Mouse (Mus musculus) cerebellum, adult 9-10 months (tissue): ENCODE measurements around the gene Anxa3.
A peak's percentile ranks its signal among the peaks of the same experiment; 100 is the strongest.

Experiments used
- DNase-seq: peaks from one replicate; pipeline ENCODE4 v3.0.0; 2022

Anxa3 gene

DNA sequence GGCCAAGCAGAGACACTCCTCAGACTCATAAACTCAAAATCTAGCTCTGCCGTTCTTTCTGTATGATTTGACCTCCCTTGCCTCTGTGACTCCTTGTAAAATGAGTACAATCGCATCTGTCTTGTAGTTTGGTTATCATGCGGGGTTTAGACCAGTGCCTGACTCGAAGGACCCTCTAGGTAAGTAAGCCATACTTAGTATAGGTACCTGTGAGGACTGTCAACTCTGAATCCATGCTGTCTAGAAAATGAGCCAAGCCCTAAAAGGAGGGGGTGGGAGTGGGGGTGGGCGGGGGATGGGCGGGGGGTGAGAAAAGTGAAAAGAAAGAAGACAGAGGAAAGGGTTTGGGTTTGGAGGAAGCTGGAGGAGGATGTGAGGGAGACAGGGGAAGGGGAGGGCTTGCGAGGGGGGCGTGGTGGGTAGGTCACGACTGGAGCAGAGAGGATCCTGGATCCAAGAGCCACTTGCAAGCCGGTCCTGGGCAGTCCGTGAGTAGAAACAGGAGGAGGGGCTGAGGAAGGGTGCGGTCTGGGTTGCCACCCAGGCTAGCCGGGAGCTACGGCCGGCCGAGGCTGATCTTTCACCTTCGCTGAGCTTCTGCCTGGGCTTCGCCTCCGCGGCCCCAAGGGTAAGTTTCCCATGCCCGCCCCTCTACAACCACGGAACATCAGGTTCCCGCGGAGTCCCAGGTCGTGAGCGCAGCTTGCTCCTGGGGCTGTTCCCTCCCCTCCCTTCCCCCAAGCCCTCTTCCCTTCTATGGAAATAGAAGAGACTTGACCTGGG, at the start of gene Anxa3:
Gene Anxa3, plus strand, starts transcription at position 404 of the 783 bp plus-strand sequence.
- no peak for DNase-seq

DNA sequence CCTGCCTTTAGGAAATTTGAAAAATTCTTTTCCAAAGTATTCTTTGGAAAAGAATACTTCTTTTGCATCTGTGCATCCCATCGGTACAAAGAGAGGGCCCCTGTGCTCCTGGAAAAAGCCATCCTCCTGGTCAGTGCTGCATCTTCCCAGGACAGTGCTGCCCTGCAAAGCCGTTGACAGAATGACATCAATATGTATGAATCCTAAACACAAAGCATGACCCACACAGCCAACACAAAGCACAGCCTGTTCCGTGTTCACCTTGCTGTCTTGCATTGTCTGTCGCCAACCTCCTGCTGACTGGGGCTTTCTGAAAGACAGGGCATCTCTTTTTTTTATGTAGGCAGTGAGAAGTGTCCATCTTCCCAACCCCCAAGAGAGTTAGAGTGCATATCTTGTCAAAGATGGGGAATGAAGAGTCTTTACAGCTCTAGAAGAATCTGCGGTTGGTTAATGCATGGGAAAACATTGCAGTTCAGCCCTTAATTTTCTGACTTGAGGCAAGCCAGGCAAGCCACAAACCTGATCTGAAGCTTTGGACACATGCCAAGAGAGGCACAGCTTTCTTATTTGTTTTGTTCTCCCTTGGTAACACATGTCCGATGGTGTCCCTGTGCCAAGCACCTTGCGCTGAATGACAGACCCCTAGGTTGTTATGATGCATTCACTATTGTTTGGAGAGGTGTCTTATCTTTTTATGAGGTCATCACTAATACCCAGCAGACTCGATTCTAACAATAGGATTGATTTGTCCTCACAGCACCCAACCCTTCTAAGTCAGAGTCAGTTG, 45.7 kb upstream of the Anxa3 start:
- DNase-seq, result no peak

DNA sequence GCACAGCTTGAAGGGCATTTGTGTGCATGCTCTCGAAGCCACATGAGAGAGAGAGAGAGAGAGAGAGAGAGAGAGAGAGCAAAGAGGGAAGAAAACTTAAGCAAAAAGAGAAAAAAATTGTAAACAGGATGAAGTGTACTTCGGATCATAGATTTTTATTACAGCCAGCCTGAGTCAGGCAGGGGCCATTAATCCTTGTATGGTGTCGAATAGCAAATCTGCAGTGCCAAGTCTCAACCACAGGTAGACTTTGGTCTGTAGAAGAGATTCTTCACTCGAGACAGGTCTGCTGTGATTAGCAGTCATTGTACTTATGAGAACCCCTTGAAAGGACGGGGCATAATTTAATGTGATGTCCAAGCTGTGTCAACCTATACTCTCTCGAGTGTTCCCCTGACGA, 35.5 kb upstream of the Anxa3 start:
- no peak for DNase-seq

DNA sequence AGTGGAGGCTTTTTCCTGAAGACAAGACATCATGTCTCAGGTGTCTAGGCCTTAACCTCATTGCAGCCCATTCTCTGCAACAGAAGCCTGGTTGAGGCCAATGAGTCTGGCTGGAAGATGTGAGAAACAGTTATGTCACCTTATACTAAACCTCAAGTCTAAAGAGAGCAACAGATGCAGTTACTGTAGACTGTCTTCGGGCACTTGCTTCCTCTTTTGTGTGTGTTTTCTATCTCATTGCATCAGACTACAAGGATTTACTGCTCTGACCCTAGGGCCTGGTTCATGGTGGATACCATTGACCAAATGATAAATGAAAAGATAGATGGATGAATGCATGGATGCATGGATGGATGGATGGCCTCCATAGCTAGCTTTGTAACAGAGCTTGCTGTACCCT, 31.1 kb upstream of the Anxa3 start:
- no peak for DNase-seq

DNA sequence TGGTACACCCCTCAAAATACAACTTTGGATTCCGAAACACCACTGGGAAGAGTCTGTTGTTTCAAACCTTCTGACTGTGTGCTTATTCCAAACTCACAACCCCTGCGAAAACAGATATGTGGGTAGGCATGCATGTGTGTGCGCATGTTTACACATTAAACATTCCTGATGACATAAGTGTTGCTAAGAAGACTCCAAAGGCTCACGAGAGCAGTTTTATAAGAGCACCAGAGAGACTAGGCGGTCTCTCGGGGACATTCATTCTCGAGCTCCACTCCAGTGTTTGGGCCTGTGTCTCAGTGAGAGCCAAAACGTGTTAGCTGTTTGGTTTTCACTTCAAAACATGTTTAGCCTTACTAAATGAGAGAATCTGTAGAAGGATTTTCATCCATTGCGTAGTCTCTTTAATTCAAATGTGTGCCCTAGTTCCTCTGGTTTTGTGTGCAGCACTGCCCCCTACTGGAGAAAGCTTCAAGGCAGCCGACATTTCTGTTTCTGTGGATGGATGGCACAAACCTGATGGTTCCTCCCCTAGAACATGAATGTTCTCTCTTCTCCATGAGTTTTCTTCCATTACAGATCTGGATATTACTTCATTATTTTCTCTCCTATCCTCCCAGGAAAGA, 24.2 kb upstream of the Anxa3 start:
- peak; percentile 37 for DNase-seq

DNA sequence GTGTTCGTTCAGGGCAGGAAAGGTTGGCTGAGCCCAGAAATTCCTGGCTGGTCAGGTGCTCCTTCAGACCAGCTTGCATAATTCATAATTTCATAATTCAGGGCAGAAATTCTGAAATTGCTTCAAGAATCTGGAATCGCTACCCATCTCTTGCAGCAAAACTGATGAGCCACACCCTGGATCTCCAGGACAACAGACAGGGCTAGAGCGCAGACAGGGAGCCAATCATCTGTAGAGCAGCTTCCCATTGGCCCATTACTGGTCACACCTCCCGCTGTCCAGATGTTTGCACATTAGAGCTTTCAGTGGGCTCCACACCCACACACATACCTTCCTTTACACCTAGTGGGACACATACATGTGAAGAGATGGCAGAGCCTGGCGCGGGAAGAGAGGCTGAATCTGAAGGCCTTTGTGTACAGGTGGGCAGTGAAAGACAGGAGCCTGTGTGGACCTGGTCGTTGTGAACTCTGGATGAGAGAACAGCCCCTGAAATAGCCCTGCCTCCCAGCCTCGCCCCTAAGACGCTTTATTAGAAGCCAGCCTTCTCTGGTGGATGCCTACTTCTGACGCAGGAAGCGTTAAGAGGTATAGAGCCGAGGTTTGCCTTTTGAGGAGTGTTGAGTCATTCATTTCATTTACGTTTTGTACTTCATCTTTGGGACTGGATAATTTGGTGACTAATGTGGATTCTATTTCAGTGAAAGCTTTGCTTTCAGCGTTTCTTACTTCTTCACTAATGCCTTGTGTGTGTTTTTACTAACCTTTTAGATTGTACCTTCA, 9.4 kb upstream of the Anxa3 start:
- no peak for DNase-seq

DNA sequence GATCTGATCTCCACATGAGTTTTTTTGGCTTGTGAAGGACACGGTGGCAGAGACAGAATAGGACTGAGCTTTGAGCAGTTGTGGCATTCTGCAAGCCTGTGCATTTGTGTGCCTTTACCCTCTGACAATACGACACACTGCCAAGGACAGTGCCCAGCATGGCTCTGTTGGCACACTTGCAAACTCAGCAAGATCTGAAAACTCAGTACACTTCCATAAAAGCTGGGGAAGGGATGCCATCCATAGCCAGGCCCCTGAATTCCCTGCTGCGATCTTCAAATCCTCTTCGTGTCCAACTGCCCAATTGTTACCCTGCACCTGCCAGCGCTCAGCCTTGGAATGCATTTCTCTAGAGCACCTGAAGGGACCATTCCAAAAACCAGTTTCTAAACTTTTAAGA, 8.0 kb upstream of the Anxa3 start:
- DNase-seq, result no peak

DNA sequence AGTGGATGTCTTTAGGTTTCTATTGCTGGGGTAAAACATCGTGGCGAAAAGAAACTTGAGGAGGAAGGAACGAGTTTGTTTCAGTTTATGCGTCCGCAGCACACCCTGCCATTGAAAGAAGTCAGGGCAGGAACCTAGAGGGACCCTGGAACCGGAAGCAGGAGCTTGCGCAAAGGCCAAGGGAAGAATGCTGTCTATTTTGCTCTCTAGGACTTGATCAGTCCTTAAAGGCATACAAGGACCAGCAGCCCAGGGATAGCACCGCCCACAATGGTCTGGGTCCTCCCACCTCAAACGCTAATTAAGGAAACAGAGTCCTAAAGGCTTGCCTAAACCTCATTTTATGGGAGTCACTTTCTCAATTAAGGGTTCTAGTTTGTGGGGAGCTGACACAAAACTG, 717 bp upstream of the Anxa3 start:
- no peak for DNase-seq

DNA sequence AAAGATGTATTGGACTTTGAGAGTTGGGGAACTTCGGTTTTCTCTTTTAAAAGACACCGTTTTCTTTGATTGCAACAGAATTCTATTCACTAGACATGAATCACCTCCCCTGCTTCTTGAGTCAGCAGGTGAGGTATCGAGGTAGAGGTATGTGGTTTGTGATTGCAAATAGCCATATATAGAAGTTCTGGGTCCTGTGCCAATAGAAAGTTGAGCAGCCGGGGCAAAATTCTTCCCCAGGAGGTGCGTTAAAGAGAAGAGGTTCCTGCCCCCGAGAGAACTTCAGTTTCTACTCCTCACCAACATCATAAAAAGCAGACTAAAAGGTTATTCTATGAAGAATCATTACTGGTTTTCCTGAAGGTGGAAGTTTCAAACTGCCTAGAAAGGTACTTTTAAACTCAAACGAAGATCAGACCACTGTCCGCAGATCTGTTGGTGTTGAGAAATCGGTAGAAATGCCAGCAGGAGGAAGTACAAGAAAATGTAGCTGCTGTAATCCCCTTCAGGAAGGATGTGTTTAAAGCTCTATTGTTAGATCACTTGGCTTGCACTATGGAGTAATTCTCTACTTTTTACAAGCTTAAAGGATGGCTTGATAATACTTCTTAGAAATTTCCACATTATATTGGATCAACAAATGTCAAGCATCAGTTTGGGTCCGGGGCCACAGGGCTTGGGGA, 955 bp downstream of the Anxa3 start:
- no peak for DNase-seq

DNA sequence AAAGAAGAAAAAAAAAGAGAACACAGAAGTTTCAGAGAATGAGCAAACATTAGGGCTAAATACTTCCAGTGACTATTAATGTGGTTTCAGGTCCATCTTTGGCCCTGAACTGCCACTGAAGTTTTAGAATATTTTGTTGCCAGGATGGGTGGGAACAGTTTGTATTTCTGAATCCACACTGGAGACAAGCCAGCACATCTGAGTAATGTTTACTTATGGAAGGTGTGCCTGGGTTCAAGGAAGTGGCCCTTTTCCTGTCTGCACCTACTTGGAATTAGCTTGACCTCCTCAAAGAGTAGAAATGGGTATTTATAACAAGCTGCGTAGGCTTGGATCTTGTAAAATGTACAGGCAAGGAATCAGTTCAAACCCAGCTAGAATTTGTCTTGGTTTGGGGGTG, 2.6 kb downstream of the Anxa3 start:
- DNase-seq, result no peak

DNA sequence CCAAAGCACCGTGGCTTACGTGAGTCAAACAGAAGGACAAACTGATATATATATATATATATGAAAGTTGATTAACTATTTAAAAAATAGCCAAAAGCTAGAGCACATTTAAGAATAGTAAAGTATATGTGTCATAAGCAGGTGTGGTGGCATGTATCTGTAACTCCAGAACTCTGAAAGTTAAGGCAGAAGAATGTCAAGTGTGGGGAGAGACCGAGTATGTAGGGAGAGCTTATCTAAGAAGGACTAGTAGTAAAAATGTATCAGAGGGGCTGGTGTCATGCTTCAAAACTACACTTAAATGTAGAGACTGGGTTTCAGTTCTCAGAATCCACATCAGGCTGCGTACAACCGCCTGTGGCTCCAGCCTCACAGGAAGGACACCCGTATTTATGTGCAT, 4.3 kb downstream of the Anxa3 start:
- DNase-seq, result no peak

DNA sequence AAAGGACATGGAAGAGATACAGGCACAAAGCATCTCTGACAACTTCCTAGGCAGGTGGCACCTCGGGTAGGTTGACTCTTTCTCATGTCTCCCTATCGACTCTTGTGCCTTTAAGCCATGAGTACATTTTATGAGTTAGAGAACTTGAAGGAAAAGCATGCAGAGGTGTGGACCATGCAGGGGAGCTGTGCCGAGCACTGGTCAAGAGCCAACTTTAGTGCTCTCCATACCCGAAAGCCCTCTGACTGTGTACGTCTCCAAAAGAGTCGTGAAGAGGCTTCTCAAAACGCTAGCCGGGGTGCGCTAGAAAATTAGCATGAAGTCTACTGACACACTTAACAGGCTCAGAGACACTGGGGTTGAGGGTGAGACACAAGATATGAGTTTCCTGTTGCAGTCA, 6.0 kb downstream of the Anxa3 start:
- DNase-seq, result no peak

DNA sequence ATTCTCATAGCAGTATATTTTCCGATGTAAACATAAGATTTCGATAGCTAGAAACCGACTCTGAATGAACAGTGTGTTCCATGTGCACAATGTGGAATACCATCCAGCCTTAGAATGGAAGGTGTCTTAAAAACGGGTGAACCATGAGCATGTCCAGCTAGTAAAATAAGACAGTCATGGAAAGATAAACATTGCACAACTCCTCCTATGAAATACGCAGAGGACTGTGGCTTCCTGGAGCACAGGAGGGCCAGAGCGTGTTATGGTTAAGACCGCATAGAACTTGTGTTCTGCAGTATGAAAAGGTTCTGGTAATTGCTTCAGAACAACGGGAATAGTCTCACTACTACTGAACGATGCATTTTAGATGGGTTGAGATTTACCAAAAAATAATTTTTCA, 6.8 kb downstream of the Anxa3 start:
- no peak for DNase-seq

DNA sequence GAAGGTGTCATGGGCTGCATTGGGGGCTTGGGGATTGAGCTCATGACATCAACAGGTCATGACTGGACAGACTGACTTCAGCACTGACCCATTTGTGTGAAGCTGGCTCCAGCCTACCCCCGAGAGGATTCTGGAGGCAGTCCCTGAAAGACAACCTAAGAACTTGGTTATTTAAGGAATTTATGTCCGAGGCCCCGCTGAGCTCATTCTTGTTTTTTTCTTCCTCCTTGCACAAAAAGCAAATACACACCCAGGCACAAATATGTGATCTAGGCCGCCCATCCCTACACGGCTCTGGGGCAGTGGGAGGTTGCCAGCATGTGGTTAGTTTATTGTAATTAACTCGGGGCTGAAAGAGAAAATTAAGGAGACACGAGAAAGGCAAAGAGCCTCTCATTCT, 9.0 kb downstream of the Anxa3 start:
- DNase-seq, result no peak

DNA sequence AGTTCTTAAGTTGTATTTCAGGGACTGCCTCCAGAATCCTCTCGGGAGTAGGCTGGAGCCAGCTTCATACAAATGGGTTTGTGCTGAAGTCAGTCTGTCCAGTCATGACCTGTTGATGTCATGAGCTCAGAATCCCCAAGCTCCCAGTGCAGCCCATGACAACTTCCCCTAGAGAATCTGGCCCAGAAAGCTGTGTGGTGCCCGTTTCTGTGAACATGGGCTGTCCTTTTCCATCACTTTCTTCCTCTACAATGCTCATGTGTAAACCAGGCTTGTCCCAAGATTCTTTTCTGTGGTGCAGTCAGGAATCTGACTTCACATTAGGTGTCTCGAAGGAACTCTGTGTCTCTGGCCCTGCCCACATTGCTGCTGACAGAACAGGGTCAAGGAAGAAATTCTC, 10.0 kb downstream of the Anxa3 start:
- no peak for DNase-seq

DNA sequence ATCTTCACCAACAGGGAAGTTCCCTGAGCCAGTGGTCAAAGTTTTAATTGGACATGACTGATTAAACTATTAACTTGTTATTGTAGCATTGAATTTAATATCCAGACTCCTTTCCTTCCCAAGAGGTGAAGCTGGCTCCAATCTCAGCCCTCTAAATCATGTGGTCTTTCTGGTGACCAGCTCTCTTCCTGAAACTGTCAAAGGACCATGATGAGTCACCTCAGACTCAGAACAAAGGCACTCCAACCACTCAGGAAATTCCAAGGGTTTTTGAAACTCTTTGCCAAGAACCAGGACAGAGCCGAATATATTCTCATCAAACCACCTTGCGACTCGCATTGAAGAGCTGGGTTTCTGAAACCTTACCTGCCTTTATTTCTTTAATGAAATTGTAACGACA, 11.2 kb downstream of the Anxa3 start:
- DNase-seq, result no peak

DNA sequence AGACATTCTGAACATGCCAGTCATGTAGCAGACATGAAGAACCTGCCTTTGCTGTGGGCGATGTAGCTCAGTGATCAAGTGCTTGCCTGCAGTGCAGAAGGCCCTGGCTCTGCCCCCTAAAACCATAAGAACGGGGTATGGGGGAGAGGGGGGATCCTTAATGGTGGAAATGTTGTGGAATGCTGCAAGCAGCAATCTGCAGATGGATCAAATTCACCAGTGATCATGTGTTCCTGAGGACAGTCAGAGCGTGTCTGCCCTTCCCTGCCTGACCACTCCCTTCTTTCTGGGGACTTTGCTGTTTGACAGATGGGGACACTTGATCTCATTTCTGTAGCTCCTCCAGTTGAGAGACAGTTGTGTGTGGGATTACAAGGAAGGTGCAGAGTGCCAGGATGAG, 11.7 kb downstream of the Anxa3 start:
- DNase-seq, result no peak

DNA sequence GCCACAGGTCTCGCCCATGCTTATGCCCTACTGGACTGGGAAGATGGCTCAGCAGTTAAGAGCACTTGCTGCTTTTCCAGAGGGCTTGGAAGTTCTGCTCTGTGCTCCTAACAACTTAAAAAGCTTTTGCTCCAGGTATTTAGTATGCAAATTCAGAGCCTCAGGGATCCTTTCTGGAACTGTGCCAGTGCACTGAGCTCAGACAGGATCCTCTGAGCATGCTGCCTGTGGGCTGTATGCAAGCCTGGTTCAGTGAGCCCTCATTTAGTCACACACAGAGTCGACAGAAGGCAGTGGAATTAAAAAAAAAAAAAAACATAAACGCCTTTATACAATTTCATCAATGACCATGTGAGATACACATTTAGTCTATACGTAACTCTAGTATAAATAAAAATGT, 17.5 kb downstream of the Anxa3 start:
- DNase-seq, result no peak

DNA sequence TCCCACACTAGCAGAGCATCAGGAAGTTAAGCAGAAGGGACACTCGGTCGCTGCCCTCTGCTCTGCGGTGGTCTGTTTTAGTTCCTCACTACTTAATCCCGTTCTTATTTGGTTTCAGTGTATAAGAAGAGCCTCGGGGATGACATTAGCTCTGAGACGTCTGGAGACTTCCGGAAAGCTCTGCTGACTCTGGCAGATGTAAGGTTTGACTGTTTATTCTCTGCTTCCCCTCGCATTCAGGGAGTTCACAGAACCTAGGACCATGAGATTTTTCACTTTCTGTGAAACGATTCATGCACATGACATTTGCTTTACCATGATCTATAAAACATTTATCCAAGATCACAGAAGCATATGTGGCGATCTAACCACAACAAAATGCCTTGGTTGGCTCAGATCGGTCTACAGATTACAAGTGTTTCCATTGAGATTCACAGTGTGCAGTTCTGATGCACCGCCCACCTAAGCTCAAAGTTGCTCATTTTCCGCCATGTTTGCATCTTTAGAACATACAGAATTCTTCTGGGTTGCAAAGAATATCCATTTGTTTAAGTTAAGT, 31.7 kb downstream of the Anxa3 start:
- DNase-seq, result no peak

DNA sequence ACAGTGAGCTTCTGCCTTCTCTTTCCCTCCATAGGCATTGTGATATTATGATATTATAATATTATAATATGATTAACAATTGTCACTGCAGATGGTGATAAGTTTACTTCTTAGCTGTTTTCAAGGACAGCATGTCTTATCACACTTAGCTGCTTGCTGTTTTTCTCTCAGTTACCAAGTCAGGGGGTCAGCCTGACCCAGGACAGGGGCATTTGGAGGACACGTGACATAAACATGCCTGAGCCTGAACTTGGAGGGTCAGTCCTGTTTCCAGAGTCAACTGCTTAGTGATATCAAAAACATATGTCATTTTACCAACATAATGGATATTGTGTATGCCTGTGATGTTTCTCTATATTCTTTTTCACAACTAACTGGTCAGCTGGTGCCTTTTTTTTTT, 34.0 kb downstream of the Anxa3 start:
- no peak for DNase-seq

DNA sequence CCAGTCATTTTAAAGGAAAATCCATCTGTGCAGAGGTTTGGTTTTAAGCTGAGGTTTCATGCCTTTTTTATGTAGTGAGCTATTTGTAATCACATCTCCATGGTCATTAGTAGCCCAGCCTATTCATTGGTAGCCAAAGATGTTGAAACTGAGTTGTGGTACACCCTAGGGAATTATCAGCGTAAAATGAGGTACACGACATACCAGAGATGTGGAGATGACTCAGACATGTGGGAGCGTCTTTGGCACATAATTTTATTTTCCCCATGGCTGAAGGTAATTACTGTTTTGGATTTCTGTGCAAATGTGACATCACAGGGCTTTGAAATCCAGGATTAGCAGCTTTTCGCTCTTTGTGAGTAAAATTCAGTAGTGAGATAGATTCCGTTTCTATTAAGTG, 41.2 kb downstream of the Anxa3 start:
- no peak for DNase-seq

DNA sequence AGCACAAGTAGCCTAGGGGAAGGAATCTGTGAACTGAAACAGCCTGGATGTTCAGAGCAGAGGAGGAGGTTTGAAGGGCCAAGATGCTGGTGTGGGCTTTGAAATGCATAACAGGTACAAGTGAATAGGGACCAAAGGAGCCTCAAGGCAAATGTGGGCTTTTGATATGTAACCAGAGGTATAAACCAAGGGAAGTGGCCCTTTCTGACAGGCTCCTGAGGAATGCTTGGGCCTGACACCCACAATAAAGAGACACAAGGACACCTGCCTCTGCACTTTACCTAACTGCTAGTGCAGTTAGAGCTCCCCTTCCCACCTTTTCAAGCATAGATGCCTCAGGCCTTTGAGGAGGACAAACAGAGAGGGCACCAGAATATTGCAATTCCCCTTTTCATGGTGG, 54.8 kb downstream of the Anxa3 start:
- no peak for DNase-seq
